Mouse (Mus musculus): Measurements from ENCODE around the gene Akr1e1. TPM values are rescaled to one million over a fixed set of nuclear protein-coding genes. Genes with fewer than 3 reads are reported as not detected.
"Not testable (repeated sequence)": the region's sequence is repeated elsewhere in the genome, so short reads cannot be mapped to it uniquely, and the experiment has no call there.

Gene Akr1e1
- polyA plus RNA-seq, 1 experiment: 11.3 TPM

- Histone ChIP-seq H3K27me3 (ENCODE audit: control insufficient read depth, insufficient read depth, low read length) (no peaks in the 10 kb centered on the region), H3K4me1 (ENCODE audit: control insufficient read depth, insufficient read depth, low read length) (peaks cover 5% of the 10 kb centered on the region; the same call in 1 of the 2 replicates), H3K4me3 (ENCODE audit: control insufficient read depth, low read depth, low read length) (no peak overlapping the region), H3K27ac (ENCODE audit: control insufficient read depth, insufficient read depth, low read depth, low read length) (no peak overlapping the region), H3K36me3 (ENCODE audit: control insufficient read depth, insufficient read depth, low read length) (no peaks in the 10 kb centered on the region)
- TF ChIP-seq POLR2A (IDR thresholded peaks at IDR 0.05; ENCODE audit: control insufficient read depth, low read depth, low read length) (no peak), CTCF (IDR thresholded peaks at IDR 0.05; ENCODE audit: control insufficient read depth, insufficient read depth, insufficient replicate concordance, low read depth, low read length) (no peak)
Observed at GRCm38 (mm10) chr13:4606821-4607220, 2.2 kb downstream of the Akr1e1 start.

DNA sequence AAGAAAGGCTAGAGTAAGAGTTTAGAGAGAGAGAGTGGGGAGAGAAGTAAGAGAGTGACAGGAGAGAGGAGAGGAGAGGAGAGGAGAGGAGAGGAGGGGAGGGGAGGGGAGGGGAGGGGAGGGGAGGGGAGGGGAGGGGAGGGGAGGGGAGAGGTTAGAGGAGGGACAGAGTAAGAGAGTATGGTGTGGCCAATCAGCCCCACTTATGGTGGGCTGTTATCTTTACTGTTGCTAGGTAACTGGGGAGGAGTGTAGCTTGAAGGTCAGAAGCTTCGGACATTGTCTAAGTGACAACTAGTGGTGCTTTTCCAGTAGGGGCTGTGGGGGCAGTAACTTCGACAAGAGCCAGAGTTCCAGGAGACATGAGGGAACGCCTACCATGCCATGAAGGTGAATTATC lies 5.5 kb downstream of the Akr1e1 start:
- H3K36me3 ChIP-seq (ENCODE audit: control insufficient read depth, insufficient read depth, low read length); H3K4me1 ChIP-seq (ENCODE audit: control insufficient read depth, insufficient read depth, low read length); H3K4me3 ChIP-seq (ENCODE audit: control insufficient read depth, low read depth, low read length); H3K27ac ChIP-seq (ENCODE audit: control insufficient read depth, insufficient read depth, low read depth, low read length); H3K27me3 ChIP-seq (ENCODE audit: control insufficient read depth, insufficient read depth, low read length): not testable (repeated sequence)

DNA sequence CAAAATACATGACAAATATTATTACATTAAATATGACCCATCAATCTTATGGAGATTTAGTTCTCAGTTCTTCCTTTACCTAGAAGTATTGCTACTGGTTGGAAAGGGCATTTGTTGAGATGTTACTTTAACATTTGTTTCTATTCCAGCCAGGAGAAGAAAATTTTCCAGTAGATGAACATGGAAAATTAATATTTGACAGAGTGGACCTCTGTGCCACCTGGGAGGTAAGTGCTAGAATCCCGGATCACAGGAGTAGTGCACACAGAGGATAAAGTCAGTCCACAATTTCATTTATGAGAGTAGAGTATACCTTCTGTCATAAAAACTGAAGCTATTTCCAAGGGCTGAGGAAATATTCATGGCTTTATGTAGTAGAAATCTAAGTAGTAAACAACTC lies 32.1 kb downstream of the Akr1e1 start:
- no peak overlapping the region for H3K27ac ChIP-seq (ENCODE audit: control insufficient read depth, insufficient read depth, low read depth, low read length)
- H3K4me1 ChIP-seq (ENCODE audit: control insufficient read depth, insufficient read depth, low read length): no peaks in the 10 kb centered on the region
- H3K36me3 ChIP-seq (ENCODE audit: control insufficient read depth, insufficient read depth, low read length): no peaks in the 10 kb centered on the region
- H3K4me3 ChIP-seq (ENCODE audit: control insufficient read depth, low read depth, low read length): no peak overlapping the region
- no peaks in the 10 kb centered on the region for H3K27me3 ChIP-seq (ENCODE audit: control insufficient read depth, insufficient read depth, low read length)
- TF ChIP-seq CTCF (IDR thresholded peaks at IDR 0.05; ENCODE audit: control insufficient read depth, insufficient read depth, insufficient replicate concordance, low read depth, low read length) (no peak), POLR2A (IDR thresholded peaks at IDR 0.05; ENCODE audit: control insufficient read depth, low read depth, low read length) (no peak)

DNA sequence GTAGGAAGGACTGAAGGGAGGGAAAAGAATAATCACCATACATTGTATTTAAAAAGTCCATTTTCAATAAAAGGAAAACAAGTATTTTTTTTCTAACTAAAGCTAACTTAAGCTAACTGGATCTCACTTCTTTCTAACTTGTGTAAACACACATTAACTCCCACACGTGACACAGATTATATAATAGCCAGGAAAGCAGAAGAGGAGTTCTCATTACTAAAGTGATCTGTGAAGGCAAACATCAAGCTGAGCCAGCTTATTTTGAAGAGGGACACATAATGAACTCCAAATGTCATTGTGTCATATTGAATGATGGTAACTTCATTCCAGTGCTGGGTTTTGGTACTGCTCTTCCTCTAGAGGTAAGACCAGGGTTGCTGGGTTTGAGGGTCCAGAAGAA lies 35.1 kb downstream of the Akr1e1 start, which contains the start of gene Akr1c21:
TSS of gene Akr1c21 (plus strand) at position 205 of the 400 bp plus-strand sequence.
- Histone ChIP-seq H3K4me1 (ENCODE audit: control insufficient read depth, insufficient read depth, low read length) (no peaks in the 10 kb centered on the region), H3K36me3 (ENCODE audit: control insufficient read depth, insufficient read depth, low read length) (no peaks in the 10 kb centered on the region), H3K4me3 (ENCODE audit: control insufficient read depth, low read depth, low read length) (no peak within 1 kb of the TSS), H3K27ac (ENCODE audit: control insufficient read depth, insufficient read depth, low read depth, low read length) (no peak within 1 kb of the TSS), H3K27me3 (ENCODE audit: control insufficient read depth, insufficient read depth, low read length) (no peaks in the 10 kb centered on the region)
- TF ChIP-seq CTCF (IDR thresholded peaks at IDR 0.05; ENCODE audit: control insufficient read depth, insufficient read depth, insufficient replicate concordance, low read depth, low read length): no peak
- TF ChIP-seq POLR2A (IDR thresholded peaks at IDR 0.05; ENCODE audit: control insufficient read depth, low read depth, low read length): no peak

DNA sequence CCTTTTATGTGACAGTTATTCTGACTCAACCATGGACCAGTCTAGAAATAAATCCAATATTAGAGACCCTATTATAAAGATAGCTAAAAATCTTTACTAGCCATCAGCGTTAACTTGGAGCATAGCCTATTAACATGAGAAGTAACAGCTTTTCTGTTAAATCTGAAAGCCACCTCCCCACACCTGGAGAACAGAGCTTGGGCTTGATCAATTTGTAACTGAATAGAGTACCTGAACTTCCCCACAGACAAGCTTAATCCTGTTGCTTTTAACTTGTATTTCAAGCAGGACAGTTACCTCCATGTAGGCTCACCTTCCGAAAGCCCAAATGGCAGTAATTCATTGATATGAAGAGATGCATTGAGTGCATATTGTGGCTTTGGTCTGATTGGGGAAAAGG lies 43.0 kb downstream of the Akr1e1 start:
- H3K27ac ChIP-seq (ENCODE audit: control insufficient read depth, insufficient read depth, low read depth, low read length): no peak overlapping the region
- no peaks in the 10 kb centered on the region for H3K36me3 ChIP-seq (ENCODE audit: control insufficient read depth, insufficient read depth, low read length)
- no peak overlapping the region for H3K4me3 ChIP-seq (ENCODE audit: control insufficient read depth, low read depth, low read length)
- no peaks in the 10 kb centered on the region for H3K4me1 ChIP-seq (ENCODE audit: control insufficient read depth, insufficient read depth, low read length)
- TF ChIP-seq POLR2A (IDR thresholded peaks at IDR 0.05; ENCODE audit: control insufficient read depth, low read depth, low read length) (no peak), CTCF (IDR thresholded peaks at IDR 0.05; ENCODE audit: control insufficient read depth, insufficient read depth, insufficient replicate concordance, low read depth, low read length) (no peak)
- no peaks in the 10 kb centered on the region for H3K27me3 ChIP-seq (ENCODE audit: control insufficient read depth, insufficient read depth, low read length)

DNA sequence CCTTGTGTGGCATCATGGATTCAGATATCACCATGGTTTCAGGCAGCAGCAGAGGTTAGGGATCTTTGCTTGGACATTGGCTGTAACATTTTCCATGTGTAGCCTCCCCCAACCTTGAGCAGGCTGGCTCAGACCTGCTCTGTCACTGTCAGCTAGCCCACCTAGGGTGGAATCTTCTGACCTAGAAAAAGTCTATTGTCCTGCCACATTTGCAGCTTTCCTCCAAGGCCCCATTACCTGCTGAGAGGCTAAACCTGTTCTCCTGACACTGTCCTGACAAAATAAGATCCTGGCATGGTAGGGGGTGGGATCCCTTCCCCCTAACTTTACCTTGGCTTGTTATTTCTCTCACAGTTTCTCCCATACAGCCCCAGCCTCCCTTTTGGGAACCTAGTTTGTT lies 48.5 kb downstream of the Akr1e1 start:
- no peaks in the 10 kb centered on the region for H3K36me3 ChIP-seq (ENCODE audit: control insufficient read depth, insufficient read depth, low read length)
- no peaks in the 10 kb centered on the region for H3K27me3 ChIP-seq (ENCODE audit: control insufficient read depth, insufficient read depth, low read length)
- no peaks in the 10 kb centered on the region for H3K4me1 ChIP-seq (ENCODE audit: control insufficient read depth, insufficient read depth, low read length)
- H3K4me3 ChIP-seq (ENCODE audit: control insufficient read depth, low read depth, low read length): no peak overlapping the region
- TF ChIP-seq POLR2A (IDR thresholded peaks at IDR 0.05; ENCODE audit: control insufficient read depth, low read depth, low read length) (no peak), CTCF (IDR thresholded peaks at IDR 0.05; ENCODE audit: control insufficient read depth, insufficient read depth, insufficient replicate concordance, low read depth, low read length) (no peak)
- no peak overlapping the region for H3K27ac ChIP-seq (ENCODE audit: control insufficient read depth, insufficient read depth, low read depth, low read length)

- no peak for TF ChIP-seq CTCF (IDR thresholded peaks at IDR 0.05; ENCODE audit: control insufficient read depth, insufficient read depth, insufficient replicate concordance, low read depth, low read length)
- TF ChIP-seq POLR2A (IDR thresholded peaks at IDR 0.05; ENCODE audit: control insufficient read depth, low read depth, low read length): no peak
- H3K4me3 ChIP-seq (ENCODE audit: control insufficient read depth, low read depth, low read length): no peak overlapping the region
- no peaks in the 10 kb centered on the region for H3K4me1 ChIP-seq (ENCODE audit: control insufficient read depth, insufficient read depth, low read length)
- no peaks in the 10 kb centered on the region for H3K27me3 ChIP-seq (ENCODE audit: control insufficient read depth, insufficient read depth, low read length)
- H3K36me3 ChIP-seq (ENCODE audit: control insufficient read depth, insufficient read depth, low read length): no peaks in the 10 kb centered on the region
- H3K27ac ChIP-seq (ENCODE audit: control insufficient read depth, insufficient read depth, low read depth, low read length): no peak overlapping the region
Observed at GRCm38 (mm10) chr13:4559143-4559542, 49.8 kb downstream of the Akr1e1 start.

Other genes starting within 250 kb of the Akr1e1 start
- not detected in 2 replicates for gene Akr1c6, start 174.9 kb downstream of the Akr1e1 start, polyA plus RNA-seq (2012; rRNA removed)
- 0.19 TPM in 1 of 2 replicates, not detected in the other for gene Akr1c20, start 85.8 kb downstream of the Akr1e1 start, polyA plus RNA-seq (2012; rRNA removed)
- 0.61 and 0.96 TPM in 2 replicates for gene Akr1c21, start 35.1 kb downstream of the Akr1e1 start, polyA plus RNA-seq (2012; rRNA removed)

All from testis, adult 2 months (tissue).